Mouse (Mus musculus): ENCODE data around the gene Abca8a.

Gene Abca8a

DNA sequence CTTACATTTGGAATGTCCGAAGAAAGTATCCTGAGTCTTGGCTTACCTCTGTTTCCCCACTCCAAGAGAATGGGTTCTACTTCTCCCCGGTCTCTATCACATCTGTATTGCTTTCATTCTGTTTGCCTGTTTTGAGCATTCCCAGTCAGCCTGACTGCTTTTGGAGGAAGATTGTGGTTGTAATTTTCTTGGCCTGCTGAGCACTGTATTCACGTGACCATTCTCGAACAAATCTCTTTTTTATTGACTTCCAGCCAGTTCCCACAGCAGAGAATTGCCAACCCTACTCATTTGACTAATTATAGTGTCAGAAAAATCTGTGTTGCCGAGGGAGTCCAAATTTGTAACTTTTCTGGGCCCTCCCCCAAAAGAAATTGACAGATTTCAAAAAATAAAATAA lies at the start of gene Abca8a:
Abca8a (minus strand) TSS at position 121 of the 400 bp plus-strand sequence.
- no peak for DNase-seq (ENCODE audit: low spot score)

DNA sequence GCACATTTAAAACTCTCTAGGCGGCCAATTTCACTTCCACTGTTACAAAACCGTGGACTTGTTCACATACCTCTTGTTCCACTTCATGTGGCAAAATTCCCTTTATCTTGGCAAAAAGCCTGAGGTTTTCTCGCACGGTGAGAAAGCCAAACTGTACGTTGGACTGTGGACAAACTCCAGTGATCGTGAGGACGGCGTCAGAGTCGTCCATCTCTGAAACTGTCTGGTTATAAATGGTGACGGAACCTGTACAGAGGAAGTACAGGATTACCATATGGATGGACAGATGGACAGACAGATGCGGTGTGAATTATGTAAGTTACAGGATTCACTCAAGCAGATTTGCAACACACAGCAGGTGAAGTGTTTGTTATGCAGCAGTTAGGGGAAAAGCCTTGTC lies 49.6 kb upstream of the Abca8a start:
- no peak for DNase-seq (ENCODE audit: low spot score)

DNA sequence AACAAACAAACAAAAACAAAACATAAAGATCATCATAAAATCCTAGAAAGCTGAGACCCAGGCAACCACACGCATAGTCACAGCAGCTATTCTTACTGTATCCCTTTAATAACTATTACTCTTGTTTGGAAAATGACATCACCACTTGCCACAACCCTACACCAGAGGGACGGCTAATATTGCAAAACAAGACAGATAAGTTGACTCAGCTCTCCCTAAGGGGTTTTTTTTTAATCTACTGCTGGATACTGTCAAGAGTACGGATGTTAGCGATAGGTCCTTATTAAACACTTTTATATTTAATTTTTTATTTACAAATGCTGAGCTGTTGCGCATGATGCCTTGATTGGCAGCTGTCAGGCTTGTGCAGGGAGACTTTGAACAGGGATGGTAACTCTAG lies 35.0 kb upstream of the Abca8a start:
- DNase-seq (ENCODE audit: low spot score), result no peak

DNA sequence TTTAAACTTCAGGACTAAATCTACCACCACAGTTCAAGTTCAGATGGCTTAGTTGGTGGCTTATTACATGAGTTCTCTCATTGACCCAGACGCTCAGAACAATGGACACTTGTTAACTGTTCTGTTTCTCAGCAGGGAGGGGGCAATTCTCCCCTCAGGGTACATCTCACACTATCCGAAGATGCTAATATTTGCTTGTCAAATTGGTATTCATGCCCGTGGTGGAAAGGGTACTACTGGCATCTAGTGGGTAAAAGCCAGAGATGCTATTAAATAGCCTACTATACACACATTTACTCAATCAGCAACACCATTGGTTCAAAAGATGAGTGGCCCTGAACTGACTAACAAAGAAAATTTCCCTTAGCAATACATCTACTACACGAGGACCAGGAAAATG lies 15.4 kb upstream of the Abca8a start:
- no peak for DNase-seq (ENCODE audit: low spot score)

DNA sequence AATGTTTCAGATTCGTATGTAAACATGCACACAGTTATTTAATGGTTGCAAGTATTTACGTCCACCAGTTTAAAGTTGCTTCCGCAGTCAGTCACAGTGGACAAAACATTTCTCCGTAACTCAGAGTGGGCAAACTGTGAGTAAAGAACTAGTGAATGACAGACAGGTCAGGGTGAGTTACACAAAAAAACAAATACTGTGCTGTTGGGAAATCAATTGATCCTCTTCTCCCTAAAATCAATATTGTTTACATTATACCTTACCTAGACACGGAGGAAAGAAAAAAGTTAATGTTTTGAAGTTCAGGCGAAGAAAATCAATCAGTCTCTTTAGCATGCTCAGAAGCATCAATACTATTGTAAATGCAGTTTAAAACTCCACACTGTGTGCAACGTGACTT lies 5.7 kb upstream of the Abca8a start:
- no peak for DNase-seq (ENCODE audit: low spot score)

DNA sequence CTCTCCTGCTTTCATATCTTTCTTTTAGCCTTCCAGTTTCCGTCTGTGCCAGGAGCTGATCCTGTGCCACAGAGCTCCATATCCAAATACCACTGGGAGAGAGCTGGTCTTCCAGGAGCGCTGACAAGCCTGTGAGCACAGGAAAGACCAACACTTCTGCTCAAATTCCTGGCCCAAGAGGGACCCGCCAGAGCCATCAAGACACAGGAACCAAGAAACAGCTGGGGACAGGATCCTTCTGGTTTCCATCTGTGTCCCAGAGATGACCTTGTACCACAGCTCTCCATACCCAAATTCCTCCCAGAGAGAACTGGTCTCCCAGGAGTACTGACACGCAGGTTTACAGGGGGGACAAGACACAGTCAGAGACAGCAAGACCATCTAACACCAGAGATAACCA lies 3.1 kb upstream of the Abca8a start:
- no peak for DNase-seq (ENCODE audit: low spot score)

DNA sequence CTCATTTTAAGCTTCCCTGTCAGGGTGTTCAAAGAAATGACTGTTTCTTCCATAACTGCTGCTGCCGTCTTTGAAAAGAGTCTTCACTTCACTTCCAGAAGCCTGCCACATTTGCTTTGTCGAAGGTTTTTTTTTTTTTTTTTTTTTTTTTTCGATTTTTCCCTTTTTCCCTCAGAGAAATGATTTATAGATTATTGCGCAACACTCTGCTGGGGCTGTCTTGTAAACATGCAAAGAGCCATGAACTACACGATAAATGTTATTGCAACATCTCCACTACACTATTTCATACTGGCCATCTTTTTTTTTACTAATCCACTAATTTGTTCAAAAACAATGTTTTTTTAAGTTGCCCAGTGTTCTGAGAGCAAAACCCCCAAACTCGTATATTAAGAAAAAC lies 1.7 kb upstream of the Abca8a start:
- no peak for DNase-seq (ENCODE audit: low spot score)

DNA sequence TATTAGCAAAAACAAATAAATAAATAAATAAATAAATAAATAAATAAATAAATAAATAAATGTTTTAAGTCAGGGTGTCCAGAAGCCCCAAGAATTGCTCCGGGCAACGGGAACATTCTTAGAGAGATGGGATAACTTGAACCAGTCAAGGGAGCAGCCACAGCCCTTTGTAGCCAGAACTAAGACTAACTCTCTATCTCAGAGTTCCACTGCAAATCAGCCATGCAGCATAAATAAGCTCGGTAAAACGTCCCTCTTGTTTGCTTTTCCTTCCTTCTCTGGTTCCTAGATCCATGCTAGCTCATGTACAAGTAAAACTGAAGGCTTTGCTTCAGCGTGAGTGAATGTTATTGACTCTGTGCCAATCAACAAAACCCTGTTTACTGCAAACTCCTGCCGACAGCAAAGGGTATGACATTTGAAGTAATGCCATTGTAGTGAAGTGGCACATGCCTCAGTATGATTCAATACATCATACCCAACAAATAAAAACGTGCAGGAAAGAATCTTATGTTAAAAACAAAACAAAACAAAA lies 865 bp downstream of the Abca8a start:
- DNase-seq (ENCODE audit: low spot score), result no peak

DNA sequence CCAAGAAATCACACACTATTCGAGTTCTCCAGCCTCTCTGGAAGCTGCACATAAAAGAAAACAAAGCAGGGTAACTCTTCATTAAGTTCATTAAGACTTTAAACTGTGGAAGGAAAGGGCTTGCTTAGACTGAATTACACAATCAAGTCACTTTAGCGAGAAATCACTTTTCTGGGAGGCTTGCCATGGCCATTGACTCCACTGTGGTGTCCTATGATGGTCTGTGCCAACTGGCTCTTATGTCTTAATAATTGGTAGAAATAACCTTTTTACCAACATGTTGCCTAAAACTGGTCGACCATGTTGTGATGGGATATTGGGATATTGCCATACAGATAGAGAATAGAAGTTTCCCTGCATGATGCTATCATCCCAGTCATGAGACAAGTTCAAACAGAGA lies 1.5 kb downstream of the Abca8a start:
- no peak for DNase-seq (ENCODE audit: low spot score)

DNA sequence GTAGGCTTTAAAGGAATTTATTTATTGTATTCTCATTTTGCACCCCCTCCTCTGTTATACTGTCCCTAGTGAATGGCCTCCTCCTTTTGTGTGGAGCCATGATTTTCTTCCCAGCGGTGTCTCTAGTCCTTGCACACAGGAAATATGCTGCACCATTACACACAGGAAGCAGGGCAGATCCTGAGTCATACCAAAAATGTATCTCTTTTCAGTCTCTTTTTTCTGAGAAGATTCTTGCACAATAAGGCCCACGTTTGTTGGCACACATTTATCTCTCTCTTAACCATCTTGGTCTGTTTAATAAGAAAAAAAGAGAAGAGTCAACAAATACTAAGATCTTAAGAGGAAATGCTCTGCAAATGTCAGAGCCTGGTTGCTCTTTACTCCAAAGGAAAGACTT lies 4.5 kb downstream of the Abca8a start:
- no peak for DNase-seq (ENCODE audit: low spot score)

DNA sequence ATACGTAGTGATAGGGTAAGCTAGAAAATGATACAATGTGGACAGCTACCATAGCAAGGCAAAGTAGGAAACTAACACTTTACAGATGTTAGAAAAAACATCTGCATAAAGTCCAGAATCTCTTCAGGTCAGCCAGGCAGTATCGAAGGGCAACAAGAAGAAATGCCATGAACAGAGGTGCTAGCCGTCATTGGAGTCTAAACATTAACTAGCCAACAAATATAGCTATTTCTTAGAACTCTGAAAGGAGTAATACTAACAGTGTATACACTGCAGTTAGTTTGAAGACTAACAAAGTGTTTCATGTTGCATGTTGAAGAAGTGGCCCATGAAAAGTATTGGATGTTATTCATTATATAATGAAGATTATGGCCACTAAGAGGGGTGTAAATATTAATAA lies 23.6 kb downstream of the Abca8a start:
- DNase-seq (ENCODE audit: low spot score), result no peak

DNA sequence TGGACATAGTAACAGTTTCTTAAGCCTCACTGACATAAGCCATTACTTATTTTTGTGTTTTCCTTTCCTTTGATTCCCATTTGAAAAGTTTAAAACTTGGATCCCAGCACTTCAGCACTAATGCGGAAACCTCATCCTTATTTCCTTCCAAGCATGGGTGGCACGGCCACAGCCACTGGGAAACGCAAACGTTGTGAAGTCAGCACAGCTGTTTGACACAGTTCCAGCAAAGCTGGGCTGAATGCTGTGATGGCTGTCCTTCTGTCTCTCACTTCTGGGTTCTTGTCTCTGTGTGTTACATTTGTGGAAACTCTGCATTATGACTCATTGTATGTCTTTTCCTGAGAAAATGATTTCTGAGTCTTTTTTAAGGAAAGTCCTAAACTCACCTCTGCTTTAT lies 34.7 kb downstream of the Abca8a start:
- DNase-seq (ENCODE audit: low spot score), result no peak

DNA sequence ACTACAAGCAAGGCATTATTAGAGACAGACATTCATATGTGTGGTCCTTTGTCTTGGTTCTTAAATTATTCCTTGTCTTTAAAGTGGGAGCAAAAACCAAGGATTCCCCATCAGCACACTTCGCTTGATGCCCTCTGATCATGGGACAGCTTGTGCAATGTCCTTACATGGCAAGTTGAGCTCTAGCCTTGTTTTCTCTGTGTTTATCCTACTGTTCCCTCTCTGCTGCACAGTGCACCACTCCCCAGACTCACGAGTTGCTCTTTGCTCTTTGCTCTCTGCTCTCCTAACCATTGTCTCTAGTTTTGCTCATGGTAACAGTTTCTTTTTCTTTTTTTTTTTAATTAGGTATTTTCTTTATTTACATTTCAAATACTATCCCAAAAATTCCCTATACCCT lies 35.7 kb downstream of the Abca8a start:
- DNase-seq (ENCODE audit: low spot score), result no peak

DNA sequence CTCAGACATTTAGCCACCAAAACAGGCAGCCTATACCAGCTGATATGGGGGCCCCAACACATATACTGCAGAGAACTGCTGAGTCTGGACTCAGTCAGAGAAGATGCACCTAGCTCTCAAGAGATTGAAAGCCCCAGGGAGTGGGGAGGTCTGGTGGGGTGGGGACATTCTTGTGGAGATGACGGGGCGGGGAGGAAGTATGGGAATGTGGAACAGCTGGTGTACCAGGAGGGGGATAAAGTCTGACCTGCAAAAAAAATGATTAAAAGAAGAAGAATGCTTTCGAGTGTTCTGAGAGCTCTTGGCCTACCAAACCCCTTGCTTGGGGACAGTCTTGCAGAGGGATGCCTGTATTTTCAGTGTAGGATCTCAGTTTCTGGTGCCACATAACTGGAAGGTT lies 42.1 kb downstream of the Abca8a start:
- no peak for DNase-seq (ENCODE audit: low spot score)

DNA sequence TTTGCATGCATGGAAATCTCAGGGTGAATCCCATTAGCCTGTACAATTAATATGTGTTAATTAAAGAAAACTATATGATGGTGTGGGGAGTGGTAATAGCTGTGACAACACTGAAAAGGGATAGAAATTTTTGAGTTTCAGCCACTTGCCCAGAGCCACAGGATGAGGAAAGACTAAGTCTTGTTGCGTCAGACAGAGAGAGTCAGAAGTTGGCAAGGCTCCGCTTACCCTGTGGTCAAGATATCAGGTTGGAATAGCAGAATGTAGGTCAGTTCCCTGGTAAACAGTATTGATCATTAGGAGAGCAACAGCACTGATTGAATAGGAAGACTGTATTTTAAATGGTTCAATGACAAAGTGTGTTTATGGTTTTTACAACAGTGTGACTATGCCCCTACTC lies 58.0 kb downstream of the Abca8a start:
- no peak for DNase-seq (ENCODE audit: low spot score)

DNA sequence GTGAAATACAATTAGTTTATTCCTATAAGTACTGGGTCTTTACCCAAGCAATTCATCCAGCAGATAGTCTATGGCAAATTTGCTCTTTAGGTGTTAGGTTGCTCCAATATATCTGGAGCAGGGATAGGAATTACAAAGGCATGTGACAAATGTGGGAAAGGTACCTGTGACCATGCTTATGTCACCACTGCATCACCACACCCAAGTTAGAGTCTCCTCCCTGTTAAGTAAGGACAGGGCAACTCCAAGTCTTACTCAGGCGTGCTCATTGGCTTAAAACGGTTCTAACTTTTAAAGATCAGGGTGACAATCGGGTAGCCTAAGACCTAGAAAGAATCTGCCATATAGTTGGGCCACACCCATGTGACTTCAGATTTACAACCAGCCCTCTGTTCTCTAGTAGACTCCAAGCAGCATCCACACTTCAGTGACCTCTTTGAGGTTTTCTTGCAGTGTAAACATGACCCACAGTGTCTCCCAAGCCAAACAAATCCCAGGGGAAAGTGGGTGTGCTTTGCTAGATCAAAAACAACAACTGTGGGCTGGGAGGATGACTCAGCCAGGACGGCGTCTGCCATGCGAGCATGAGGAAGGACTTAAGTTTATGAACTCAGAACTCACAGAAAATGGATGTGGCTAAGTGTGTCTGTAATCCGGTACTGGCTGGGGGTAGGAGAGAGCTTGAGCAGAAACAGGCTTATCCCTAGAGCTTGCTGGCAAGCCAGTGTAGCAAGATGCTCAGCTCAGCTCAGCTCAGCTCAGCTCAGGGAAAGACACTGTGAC lies 66.7 kb downstream of the Abca8a start:
- DNase-seq (ENCODE audit: low spot score), result no peak

DNA sequence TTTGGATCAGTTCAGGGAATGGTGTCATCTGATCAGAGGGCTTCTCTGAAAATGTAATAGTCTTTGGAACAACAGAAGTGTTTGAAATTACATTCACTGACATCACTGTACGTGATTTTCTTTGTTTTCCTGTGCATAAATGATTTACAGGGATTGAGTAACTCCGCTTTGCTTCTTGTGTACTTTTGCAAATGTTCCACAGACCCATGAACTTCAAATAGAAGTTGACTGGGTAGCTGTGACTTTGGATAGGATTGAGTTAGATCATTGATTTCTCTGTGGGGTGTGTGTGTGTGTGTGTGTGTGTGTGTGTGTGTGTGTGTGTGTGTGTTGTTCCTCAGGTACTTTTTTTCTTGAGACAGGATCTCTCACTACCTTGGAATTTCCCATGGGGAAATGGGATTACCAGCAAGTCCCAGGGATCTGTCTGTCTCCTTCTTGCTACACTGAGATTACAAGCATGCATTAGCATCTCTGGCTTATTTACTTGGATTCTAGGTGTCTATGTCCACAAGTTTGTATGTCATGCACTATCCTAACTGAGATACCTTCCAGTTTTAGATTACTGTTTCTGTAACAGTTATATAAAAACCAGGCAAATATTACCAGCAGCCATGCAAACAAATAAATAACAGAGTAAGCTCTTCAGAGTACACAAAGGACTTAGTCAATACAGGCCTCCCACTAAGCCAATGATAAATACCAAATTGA lies 84.8 kb downstream of the Abca8a start:
- DNase-seq (ENCODE audit: low spot score), result no peak

DNA sequence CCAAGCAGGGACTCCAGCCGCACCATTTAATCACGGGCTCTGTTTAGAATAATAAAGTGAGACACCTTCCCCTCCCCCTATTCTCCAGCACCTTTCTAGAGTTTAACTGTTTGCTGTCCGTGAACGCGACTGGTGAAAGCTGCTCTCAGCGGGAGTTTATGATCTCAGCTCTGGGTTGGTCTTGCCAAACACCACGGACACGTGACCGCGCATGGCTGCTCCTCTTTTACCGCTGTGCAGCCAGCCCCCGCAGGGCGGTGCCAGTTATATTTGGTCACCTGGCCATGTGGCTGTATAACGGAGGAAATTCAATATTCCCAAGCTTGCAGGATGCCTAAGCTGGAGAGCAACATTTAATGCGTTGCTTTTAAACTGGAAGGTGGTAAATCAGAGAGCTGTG lies 100.2 kb downstream of the Abca8a start, which contains the start of gene Abca8b:
Abca8b (minus strand) TSS at position 222 of the 400 bp plus-strand sequence.
- no peak for DNase-seq (ENCODE audit: low spot score)

DNA sequence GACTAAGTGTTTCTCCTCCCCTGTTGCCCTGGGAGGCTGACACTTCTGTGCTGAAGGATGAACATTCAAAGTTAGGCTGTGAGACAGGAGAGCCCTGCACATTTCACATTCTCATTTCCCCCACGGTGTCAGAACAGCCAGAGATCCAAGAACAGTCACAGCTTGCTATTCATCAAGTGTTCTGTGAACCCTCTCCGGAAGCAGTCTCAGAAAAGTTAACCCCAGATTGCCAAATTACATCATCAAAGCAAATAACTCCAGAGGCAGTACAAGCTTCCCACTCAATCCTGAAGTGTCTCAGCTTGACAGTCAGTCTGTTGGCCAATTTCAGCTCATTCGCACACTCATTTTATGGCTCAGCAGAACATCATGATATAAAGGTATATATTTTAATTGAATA lies 100.8 kb downstream of the Abca8a start:
- DNase-seq (ENCODE audit: low spot score), result no peak

DNA sequence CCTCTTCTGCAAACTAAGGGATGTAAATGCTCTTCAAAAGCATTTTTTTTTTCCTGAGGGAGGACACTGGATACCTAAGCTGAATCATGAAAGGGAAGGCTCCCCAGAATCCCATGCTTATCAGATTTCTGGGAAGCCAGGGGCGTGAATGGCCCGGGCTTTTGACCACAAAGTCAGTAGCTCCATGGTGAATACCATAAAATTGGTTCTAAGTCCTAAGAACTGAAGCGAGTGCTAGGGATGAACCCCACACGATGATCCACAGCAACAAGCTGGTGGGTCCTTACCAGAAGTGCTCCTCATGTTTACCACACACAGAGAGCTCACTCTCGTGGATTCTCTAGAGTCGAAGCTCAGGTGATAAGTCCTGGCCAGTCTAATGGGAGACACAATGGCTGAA lies 101.8 kb downstream of the Abca8a start:
- DNase-seq (ENCODE audit: low spot score), result no peak

DNA sequence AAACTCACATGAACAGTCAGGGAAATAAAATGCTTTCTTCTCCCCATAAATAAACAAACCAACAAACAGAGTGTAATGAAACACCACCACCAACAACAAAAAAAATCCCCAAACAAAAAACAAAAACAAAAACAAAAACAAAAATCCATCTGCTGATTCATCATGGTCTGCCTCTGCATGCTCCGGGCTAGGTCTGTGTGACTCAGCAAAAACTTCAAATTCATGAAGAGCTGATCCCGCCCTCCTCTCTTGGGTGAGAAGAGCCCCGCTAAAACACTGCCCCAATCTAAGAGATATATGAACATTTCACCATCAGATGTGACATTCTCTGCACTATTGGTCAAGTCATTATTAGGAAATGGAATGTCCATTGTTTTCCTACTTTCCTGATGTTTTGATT lies 104.5 kb downstream of the Abca8a start:
- DNase-seq (ENCODE audit: low spot score), result peak; percentile 7

DNA sequence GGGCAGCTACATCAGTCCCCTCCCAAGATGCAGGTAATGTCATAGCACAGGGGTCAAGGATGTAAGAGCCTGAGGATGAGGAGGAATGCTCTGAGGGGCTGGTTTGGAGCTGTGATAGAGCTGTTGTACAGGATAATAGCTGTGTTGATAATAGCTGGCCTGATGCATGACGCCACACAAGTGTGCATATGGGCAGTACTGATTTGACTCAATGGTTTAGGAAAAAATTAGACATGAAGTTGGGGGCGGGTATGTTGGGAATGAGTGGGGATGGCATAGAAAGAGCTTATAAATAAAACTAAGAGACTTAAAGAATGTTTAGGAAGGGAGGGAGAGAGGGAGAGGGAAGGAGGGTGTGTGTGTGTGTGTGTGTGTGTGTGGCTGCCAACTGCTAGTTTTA lies 105.5 kb downstream of the Abca8a start:
- DNase-seq (ENCODE audit: low spot score), result no peak

DNA sequence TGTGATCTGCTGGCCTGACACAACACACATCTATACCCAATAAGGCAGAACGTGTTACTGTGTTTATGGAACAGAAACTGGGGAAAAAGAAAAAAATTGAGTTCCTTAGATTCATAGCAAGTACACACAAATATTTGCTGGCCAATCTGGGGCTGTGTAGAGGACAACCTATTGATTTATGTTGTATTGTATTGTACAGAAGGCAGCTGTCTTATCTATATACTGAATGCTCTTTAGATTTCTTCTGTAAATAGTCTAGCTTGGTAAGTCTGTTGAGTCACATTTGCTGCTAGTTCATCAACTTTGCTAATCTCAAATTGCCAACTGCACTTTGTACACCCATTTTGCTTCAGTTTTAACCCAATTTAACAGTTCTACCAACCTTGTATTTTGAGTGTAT lies 107.6 kb downstream of the Abca8a start:
- DNase-seq (ENCODE audit: low spot score), result no peak

All from c-Kit-positive CD71-positive TER-119-positive erythroid progenitor cells, embryonic 14.5 days (primary cell).